Mouse (Mus musculus): ENCODE measurements around the gene Ccdc73.

Gene Ccdc73

DNA sequence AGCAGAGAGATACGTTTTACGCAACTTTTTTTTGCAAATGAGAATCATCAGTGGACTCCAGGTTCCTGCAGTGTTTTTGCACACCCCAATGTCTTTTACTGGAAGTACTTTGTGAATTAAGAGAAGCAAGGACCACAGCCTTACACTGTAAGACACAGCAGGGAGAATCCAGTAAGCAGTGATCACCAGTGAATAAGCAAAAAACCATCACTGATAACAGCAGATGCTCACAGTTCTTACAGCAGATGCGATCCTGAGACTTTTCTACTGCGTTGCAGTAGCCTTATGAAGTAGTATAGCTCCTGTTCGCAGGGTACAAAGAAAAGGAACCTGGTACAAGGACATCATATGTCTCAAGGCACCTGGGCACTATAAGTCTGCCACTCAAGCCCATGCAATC lies 162.9 kb downstream of the Ccdc73 start:
- DNase-seq, result no peak

DNA sequence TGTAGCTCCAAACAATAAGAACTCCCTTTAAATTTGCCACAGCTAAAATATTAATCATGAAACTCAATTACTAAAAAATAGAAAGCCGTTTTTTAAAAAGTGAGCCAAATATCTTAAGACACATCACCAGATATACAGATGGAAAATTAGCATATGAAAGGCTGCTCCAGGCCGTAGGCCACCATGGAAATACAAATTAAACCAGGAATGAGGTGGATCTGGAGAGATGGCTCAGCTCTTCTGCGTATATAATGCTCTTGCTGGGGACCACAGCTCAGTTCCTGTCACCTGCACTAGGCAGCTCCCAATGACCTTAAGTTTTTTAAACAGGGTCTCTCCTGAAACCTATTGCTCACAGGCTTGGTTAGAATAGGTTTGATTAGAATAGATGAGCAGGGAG lies 166.5 kb downstream of the Ccdc73 start:
- DNase-seq, result no peak

DNA sequence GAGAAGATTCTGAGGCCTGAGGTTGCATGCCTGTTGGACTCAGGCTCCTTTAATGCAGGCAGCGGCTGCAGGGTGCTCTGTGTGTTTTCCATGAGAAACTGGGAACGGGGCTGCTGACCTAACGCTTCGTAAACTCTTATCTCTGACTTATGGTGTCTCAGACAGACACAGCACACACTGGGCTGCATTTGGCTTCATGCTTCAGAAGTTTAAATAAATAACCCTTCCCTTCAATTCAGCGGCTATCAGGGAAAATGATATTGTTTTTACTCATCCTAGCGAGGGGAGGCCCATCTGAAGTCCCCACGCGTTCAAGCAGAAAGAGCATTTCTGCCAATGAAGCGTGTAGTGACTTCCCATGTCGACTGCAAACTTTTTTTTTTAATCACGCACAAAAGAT lies 168.4 kb downstream of the Ccdc73 start:
- DNase-seq, result no peak

DNA sequence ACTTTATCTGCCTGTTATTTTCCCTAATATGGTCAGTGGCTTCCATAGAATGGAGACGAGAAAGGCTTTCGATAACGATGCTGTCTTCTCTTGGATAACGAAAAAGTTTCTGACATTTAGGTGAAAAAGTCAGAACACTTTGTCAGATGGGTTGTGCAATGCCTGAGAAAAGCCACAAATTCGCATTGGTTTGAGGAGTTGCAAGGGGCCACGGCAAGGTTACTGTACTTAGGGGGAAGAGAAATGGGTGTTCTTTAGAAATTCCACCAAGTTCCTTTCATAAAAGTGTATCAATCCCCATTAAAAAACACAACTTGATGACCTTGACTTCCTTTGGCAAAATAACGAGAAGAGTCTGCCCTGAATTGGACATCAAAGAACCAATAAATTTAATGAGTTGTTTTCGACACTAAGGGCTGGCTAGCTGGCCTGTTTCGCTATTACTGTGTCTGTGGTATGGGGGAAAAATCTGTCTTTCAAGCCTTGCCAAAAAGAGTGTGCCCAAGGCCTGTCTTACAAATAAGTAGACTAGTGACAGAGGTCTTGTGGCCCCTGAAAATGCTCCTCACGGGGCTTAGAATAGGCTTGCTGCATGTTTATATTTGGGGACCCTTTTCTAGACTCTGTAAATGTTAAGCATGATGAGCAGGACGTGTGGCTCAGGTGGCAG lies 168.9 kb downstream of the Ccdc73 start:
- DNase-seq, result no peak

GRCm38 (mm10) chr2:105037956-105038569 lies 170.5 kb downstream of the Ccdc73 start:
- DNase-seq, result no peak

- DNase-seq, result no peak
Measured at GRCm38 (mm10) chr2:105038879-105039278, 171.3 kb downstream of the Ccdc73 start.

DNA sequence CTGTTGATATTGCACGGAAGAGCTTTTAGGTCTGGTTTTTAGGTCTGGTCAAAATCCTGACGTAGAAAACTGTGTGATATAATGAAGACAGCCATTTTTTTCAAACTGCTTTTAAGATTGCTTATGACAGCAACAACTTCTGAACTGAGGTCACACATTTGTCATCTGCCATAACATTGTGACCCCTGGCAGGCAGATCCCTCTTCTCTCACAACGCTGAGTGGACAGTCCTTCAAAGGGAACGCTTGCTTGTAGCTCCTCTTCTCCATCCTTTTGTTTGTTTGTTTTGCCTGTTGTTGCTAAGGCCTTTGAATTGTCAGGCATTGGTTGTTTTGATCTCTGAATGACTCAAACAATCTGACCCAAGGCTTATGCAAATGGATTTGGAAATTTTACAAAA lies 173.3 kb downstream of the Ccdc73 start:
- no peak for DNase-seq

DNA sequence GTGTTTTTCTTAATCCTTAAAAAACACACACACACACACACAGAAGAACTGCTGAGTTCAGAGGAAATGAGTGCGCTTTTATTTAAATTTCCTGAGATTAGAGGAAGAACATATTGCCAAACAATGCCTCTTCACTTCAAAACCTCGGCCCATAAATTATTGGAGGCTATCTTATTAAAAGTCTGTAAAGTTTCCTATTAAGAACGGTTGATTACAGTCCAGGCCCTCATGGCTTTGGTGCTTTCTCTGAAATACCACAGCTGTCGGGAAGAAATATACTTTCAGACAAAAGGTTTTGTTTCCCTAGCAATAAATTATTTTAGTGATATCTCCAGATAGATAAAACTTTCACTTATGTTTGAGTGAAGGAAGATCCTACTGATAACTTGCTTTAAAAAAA lies 175.5 kb downstream of the Ccdc73 start:
- no peak for DNase-seq

- no peak for DNase-seq
Measured at GRCm38 (mm10) chr2:105048301-105048700, 180.7 kb downstream of the Ccdc73 start.

DNA sequence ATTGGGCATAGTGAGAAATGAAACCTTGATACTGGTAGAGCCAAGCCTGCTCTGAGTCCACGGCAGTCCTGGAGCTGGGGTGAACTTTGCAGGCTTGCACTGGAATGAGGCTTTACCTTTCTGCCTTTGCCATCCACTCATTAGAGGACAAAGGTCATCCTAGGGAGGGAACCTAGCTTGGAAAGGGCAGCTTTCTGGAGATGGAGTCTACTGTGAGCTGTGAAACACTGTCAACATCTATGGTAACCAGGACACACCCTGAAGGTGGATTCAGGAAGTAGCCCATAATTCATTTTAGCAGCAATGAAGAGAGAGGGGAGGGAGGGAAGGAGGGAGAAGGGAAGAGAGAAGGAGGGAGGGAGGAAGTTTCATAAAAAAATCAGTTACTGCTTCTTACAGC lies 187.9 kb downstream of the Ccdc73 start:
- no peak for DNase-seq

- DNase-seq, result no peak
Measured at GRCm38 (mm10) chr2:105058577-105059116, 191.0 kb downstream of the Ccdc73 start.

DNA sequence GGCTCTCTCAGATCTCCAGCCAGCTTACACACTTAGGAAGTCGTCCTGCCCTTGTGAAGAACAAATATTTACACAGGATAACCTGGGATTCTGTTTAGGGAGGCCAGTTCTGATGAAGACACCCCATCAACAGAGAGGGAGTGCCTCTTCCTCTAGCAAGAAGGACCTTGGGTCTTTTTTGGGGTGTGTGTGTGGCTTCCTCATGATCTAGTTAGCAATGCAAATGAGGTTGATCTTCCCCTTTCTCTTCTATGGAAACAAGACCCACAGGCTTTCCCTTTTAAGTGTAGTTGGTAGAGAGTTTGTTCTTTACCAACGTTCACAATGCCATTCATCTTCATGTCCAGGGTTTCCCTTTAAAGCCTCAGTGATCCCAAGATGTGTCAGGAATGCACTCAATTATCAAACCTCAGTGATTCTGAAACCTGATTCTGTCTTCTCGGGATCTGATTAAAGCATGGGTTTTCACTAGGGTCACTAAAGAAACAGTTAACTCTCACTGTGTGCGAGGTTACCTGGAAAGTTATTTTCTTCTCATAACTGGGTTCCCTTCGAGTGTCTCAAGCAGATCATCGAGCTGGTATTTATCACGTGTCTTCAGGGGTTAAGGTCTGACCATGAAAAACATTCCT lies 195.3 kb downstream of the Ccdc73 start:
- DNase-seq, result no peak

Measured in cerebellum, postnatal 36 days (tissue).